Mouse (Mus musculus) liver, embryonic 18 days (tissue): ENCODE results near the gene Klrb1. TPM values are rescaled to one million over a fixed set of nuclear protein-coding genes. Genes with fewer than 3 reads are reported as not detected.

Source experiments
- polyA plus RNA-seq: library from polyadenylated mRNA; depleted of rRNA; stranded (reverse); fragments of >200 nt; gene quantifications from 2 replicates; pipeline ENCODE4 v1.2.3, GENCODE M21; 2012; rRNA removed

The Klrb1 gene
- 0.04 and 0.12 TPM in 2 replicates for polyA plus RNA-seq

DNA sequence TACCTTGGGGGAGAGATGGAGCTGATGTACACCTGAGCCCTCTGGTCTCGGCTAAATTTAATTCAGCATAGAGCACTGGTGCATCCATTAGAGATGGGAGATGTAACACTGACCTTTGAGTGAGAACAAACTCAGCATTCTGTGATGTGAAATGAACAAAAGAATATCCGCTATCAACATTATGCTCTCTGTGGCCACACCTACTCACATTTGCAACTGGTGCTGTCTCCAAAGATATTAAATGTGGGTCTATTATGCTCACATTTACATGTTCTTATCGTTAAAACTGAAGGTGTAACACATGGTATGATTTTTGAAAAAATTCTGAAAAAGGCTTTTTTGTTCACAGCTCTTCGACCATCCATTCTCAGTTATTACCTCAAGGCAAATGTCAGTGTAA, at the start of gene Klrb1:
Klrb1 (minus strand) TSS at position 101 of the 400 bp plus-strand sequence.

DNA sequence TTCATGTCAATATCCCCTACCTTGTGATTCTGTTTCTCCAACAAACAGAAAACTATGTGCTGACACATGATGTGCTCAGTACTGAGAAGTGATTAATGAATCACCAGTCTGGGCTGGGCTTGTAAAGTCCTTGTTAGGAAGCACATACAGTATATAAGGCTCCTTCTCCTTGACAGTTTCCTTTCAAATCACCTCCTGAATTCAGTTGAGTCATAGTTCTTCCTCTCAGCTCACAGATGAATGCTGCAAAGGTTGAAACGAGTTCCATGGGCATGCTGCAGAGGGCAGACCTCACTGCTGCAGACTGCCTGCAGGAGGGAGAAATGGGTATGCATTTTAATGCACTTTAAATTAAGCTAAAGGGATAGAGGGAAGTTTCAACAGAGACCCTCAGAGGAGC, 60.7 kb downstream of the Klrb1 start, which contains the start of gene Clec2h:
Clec2h (plus strand) TSS at position 180 of the 400 bp plus-strand sequence.

Other genes starting within 250 kb of the Klrb1 start
- gene Pzp, start 196.3 kb downstream of the Klrb1 start, polyA plus RNA-seq: 2,519 and 2,528 TPM in 2 replicates
- gene A2ml1, start 141.5 kb downstream of the Klrb1 start, polyA plus RNA-seq: 68.7 and 95.4 TPM in 2 replicates
- 0.07 and 0.16 TPM in 2 replicates for gene Klrb1a, start 99.5 kb downstream of the Klrb1 start, polyA plus RNA-seq
- 1.1 and 1.2 TPM in 2 replicates for gene Clec2h, start 60.7 kb downstream of the Klrb1 start, polyA plus RNA-seq
- 0.35 and 0.61 TPM in 2 replicates for gene Klrb1c, start 66.2 kb upstream of the Klrb1 start, polyA plus RNA-seq
- 0.36 TPM in 1 of 2 replicates, not detected in the other for gene Gm44511, start 103.3 kb upstream of the Klrb1 start, polyA plus RNA-seq
- gene Klrb1b, start 103.3 kb upstream of the Klrb1 start, polyA plus RNA-seq: 0.29 and 0.48 TPM in 2 replicates
- 0.22 and 0.25 TPM in 2 replicates for gene Clec2i, start 164.5 kb upstream of the Klrb1 start, polyA plus RNA-seq
- gene BC035044, start 168.1 kb upstream of the Klrb1 start, polyA plus RNA-seq: 8.1 and 11.6 TPM in 2 replicates
- gene Clec2g, start 211.3 kb upstream of the Klrb1 start, polyA plus RNA-seq: not detected in 2 replicates